Mouse (Mus musculus) midbrain, postnatal 0 days (tissue): Measurements from ENCODE around the gene Cers6. TPM values are rescaled to one million over a fixed set of nuclear protein-coding genes. Genes with fewer than 3 reads are reported as not detected.

Experiments
- ATAC-seq: fragments of 200-750 bp; cut with Nextera tagmentation; 2 replicates; pipeline ENCODE4 v1.8.0; 2017; ENCODE audit warnings: moderate number of reproducible peaks, mild to moderate bottlenecking, moderate TSS enrichment, moderate library complexity; ENCODE audit not compliant: low FRiP score
- DNase-seq: peaks from one replicate; pipeline ENCODE4 v3.0.0-alpha.2; 2015; ENCODE audit warnings: low spot score
- H3K27ac ChIP-seq: fragments of 300-500 bp; sonication (generic); 2 replicates; pipeline ENCODE4 v1.5.1; 2014; ENCODE audit warnings: low read depth, mild to moderate bottlenecking, low read length, mixed read lengths
- H3K27me3 ChIP-seq: fragments of 300-500 bp; sonication (generic); 2 replicates; pipeline ENCODE4 v1.6.1; 2014; ENCODE audit warnings: low read length, control low read depth, mixed read lengths; ENCODE audit not compliant: insufficient read depth
- H3K36me3 ChIP-seq: fragments of 300-500 bp; sonication (generic); 2 replicates; pipeline ENCODE4 v1.6.1; 2014; ENCODE audit warnings: low read length, control low read depth, mixed read lengths; ENCODE audit not compliant: insufficient read depth
- H3K4me1 ChIP-seq: fragments of 300-500 bp; sonication (generic); 2 replicates; pipeline ENCODE4 v1.6.1; 2014; ENCODE audit warnings: mild to moderate bottlenecking, control low read depth, antibody characterized with exemption, low read length, mixed read lengths; ENCODE audit not compliant: insufficient read depth
- H3K4me2 ChIP-seq: fragments of 300-500 bp; sonication (generic); 2 replicates; pipeline ENCODE4 v1.6.1; 2014; ENCODE audit warnings: low read depth, mild to moderate bottlenecking, low read length, mixed read lengths; ENCODE audit not compliant: poor library complexity, severe bottlenecking
- H3K4me3 ChIP-seq: fragments of 300-500 bp; sonication (generic); 2 replicates; pipeline ENCODE4 v1.5.1; 2014; ENCODE audit warnings: low read depth, mild to moderate bottlenecking, low read length, moderate library complexity
- H3K9ac ChIP-seq: fragments of 300-500 bp; sonication (generic); replicated peaks from 2 replicates; pipeline ENCODE4 v1.6.1; 2014; ENCODE audit warnings: mild to moderate bottlenecking, low read length, moderate library complexity, mixed read lengths; ENCODE audit not compliant: poor library complexity, severe bottlenecking
- H3K9me3 ChIP-seq: fragments of 300-500 bp; sonication (generic); 2 replicates; pipeline ENCODE4 v1.6.1; 2016; ENCODE audit warnings: low read length, control low read depth
- CTCF ChIP-seq: IDR thresholded peaks from 2 replicates; pipeline ENCODE4 v1.5.1; 2016; ENCODE audit warnings: antibody characterized with exemption, mild to moderate bottlenecking
- WGBS: fragments of 180-500 bp; shearing (Covaris S2); extraction: QIAGEN DNeasy Blood & Tissue Kit; methylation state at CpG from one replicate; pipeline ENCODE4 v1.1.7; 2014; 5-methylcytosine and 5-hydroxymethylcytosine counted together
- polyA plus RNA-seq: library from polyadenylated mRNA; unstranded; fragments of >200 nt; fragmentation: Nextera tagmentation; extraction: Ambion mirVana; gene quantifications from 2 replicates; pipeline ENCODE4 v1.2.1, GENCODE M21; 2015
- total RNA-seq: library from RNA; depleted of rRNA; stranded (reverse); fragments of >200 nt; gene quantifications from 2 replicates; pipeline ENCODE4 v1.2.3, GENCODE M21; 2014

Gene Cers6
- total and polyA plus RNA-seq, 2 experiments from 2014 or later, result 29.8 to 57.1 TPM

DNA sequence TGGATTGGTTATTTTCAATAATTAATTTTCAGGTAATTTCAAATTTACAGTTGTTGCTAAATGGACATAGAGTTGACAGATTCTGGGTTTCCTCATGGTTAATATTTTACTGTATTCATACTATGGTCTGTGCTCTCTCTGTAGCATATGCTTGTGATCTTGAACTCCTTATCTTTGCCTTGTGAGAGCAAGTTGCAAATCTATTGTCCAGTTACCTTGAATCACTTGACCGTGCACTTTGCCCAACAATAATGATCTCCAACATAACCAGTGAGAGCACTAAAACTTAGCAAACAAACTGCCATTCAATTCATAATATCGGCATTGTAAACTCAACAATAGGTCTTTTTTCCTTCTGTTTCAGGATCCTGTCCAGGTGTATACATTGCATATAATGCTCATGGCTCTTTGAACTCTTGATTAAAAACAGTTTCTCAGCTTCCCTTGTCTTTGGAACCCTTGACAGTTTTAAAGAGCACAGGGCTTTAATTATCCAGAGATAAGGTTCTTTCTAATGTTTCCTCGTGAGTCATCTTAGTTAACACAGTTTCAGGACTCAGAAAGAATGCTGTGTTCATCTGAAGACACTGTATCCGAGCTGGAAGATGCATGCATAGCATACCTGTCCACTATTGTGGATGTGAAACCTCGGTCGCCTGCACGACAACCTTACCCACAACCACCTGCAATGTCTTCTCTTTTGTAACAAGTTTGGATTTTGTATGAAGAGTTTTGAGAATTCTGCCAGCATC, 38.7 kb downstream of the Cers6 start:
- Histone ChIP-seq H3K4me2 (no peak overlapping the region), H3K4me3 (no peak overlapping the region), H3K27me3 (no peaks in the 10 kb centered on the region), H3K9ac (no peak overlapping the region), H3K4me1 (0 out of 2 replicates have a peak, but pooled peaks cover 5% of the 10 kb centered on the region), H3K9me3 (no peaks in the 10 kb centered on the region), H3K36me3 (no peaks in the 10 kb centered on the region), H3K27ac (no peak overlapping the region)
- DNase-seq (no peak), ATAC-seq (no peak)
- TF ChIP-seq CTCF, result no peak
- WGBS, result 93% methylated on average over 7 of the region's 7 CpGs

DNA sequence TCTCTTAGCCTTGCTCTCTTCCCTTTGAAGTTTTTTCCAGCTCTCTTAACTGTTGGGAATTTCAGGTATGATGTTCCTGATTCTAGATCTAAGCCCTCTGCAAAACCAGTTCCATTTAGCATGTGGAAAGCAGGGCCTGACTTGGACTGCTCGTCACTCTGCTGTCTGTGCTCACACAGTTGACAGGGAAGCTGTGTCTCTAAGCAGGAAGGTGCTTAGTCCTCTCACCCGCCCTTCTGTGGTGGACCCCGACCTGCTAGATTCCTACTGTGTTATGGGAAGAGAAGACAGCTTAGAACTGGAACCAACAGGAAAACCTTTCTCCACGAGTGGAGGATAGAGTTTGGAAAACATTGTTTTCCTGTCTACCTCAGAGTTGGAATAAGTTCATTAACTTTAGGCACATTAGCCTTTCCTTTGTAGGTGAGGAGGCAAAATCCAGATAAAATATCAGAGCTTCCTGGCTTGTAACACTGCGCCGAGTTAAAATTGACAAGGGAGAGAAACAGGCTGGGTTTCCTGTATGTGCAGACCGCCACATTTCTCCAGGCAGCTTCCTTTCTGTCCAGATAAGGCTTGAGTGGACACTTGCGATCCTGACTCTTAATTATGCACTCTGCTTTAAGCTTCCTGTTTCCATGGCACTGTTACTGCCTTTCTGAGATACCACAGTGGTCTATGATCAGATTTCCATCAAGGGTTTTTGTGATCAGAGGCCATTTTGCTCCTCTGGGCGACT, 39.6 kb downstream of the Cers6 start:
- Histone ChIP-seq H3K27me3 (no peaks in the 10 kb centered on the region), H3K4me3 (no peak overlapping the region), H3K36me3 (no peaks in the 10 kb centered on the region), H3K4me2 (no peak overlapping the region), H3K27ac (no peak overlapping the region), H3K4me1 (0 out of 2 replicates have a peak, but pooled peaks cover 5% of the 10 kb centered on the region), H3K9me3 (no peaks in the 10 kb centered on the region), H3K9ac (no peak overlapping the region)
- 78% methylated on average over 9 of the region's 9 CpGs for WGBS
- TF ChIP-seq CTCF, result no peak
- ATAC-seq, result no peak
- no peak for DNase-seq

DNA sequence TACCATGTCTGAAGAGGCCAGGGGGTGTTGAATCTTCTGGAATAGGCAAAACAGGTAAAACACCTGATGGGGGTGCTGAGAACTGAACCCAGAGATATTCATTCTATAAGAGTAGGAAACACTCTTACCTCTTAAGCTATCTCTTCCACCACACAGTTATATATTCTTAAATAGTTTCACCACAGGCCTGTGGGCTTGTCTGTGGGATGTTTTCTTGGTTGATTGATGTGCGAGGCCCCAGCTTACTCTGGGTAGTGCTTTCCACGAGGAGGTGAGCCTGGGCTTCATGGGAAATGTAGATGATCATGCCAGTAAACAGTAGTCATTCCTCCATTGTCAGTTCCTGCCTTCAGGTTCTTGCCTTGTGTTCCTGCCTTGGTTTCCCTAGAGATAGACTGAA, 40.5 kb downstream of the Cers6 start:
- Histone ChIP-seq H3K27me3 (no peaks in the 10 kb centered on the region), H3K9ac (no peak overlapping the region), H3K36me3 (no peaks in the 10 kb centered on the region), H3K4me2 (no peak overlapping the region), H3K4me1 (0 out of 2 replicates have a peak, but pooled peaks cover 2% of the 10 kb centered on the region), H3K27ac (no peak overlapping the region), H3K9me3 (no peaks in the 10 kb centered on the region), H3K4me3 (no peak overlapping the region)
- DNase-seq (no peak), ATAC-seq (no peak)
- no peak for TF ChIP-seq CTCF
- WGBS, result 95% methylated on average over 2 of the region's 2 CpGs

DNA sequence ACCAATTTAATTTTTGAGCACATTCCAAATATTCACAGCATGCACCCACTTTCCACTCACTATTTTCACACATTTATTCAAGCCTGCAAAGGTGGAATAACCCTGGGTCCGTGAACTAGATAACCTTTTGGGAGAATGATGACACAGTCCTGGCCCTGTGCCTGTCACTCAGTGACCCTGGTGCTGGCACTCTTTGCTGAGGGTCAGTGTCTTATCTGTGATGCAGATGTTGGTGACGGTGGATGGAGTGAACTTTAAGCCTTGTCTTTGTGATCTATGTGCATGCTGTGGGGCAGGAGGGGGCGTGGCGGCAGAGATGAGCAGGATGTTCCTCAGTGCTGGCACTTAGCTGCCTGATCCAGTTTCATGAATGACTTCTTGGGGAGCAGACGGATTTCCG, 41.3 kb downstream of the Cers6 start:
- H3K9me3 ChIP-seq, result no peaks in the 10 kb centered on the region
- H3K4me3 ChIP-seq, result no peak overlapping the region
- WGBS, result 78% methylated on average over 6 of the region's 6 CpGs
- H3K27me3 ChIP-seq, result no peaks in the 10 kb centered on the region
- no peaks in the 10 kb centered on the region for H3K4me1 ChIP-seq
- H3K4me2 ChIP-seq, result no peak overlapping the region
- H3K27ac ChIP-seq, result no peak overlapping the region
- no peak overlapping the region for H3K9ac ChIP-seq
- TF ChIP-seq CTCF, result no peak
- no peaks in the 10 kb centered on the region for H3K36me3 ChIP-seq
- no peak for DNase-seq
- no peak for ATAC-seq

DNA sequence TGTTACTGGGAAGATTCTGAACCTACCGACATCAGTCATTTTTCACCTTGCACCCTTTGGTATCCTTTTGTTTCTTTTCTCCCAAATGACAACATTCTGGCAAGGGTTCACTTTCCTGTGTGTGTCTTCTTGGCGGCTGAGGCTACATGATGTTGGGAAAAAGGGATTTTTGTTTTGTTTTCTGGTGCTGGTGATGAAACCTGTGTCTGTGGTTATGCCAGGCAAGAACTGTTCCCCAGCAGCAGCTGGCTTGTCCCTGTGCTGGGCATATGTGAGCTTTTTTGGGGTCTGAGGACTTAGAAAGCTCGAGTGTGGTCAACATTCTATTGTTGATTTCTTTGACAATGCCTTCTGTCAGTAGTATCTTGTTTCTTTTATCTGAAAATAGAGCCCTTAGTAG, 45.7 kb downstream of the Cers6 start:
- H3K9ac ChIP-seq, result no peak overlapping the region
- no peak overlapping the region for H3K27ac ChIP-seq
- no peak overlapping the region for H3K4me3 ChIP-seq
- TF ChIP-seq CTCF, result no peak
- no peak overlapping the region for H3K4me2 ChIP-seq
- WGBS, result 88% methylated on average over 3 of the region's 3 CpGs
- H3K9me3 ChIP-seq, result no peaks in the 10 kb centered on the region
- no peaks in the 10 kb centered on the region for H3K4me1 ChIP-seq
- no peaks in the 10 kb centered on the region for H3K36me3 ChIP-seq
- no peak for ATAC-seq
- no peaks in the 10 kb centered on the region for H3K27me3 ChIP-seq
- DNase-seq, result no peak

DNA sequence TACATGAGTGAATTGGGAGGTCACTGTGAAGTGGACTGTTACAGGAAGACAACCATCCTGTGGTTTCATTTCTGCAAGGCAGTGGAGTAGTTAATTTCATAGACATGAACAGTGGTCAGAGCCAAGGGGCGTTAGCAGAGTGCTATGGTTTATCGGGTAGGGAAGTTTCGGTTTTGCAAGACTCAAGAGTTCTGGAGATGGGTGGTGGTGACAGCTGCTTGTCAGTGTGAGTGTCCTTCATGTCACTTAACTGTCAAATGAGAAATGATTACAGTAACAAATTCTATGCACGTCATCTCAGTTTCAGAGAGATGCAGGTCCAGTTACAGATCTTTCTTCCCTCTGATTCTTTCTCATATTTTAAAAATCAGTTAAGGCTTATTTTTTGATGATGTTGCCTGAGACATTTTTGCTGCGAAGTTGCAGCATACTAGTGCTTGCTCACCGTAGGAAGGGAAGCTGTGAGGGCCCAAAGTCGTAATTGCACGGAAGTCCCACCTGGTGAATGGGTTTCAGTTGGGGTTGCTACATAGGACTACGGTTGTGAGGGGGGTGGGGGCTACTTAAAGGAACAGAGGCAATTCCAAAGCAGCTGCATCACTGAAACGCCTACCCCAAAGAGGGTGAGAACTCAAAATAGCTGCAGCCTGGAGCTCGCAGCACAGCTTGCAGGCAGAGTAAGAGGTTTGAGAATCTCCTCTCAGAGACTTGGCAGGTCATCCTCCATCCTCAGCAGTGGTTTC, 46.7 kb downstream of the Cers6 start:
- WGBS, result 79% methylated on average over 11 of the region's 11 CpGs
- no peak overlapping the region for H3K9ac ChIP-seq
- no peak overlapping the region for H3K4me3 ChIP-seq
- no peak overlapping the region for H3K27ac ChIP-seq
- DNase-seq (no peak), ATAC-seq (no peak)
- H3K4me2 ChIP-seq, result no peak overlapping the region
- H3K9me3 ChIP-seq, result no peaks in the 10 kb centered on the region
- H3K36me3 ChIP-seq, result no peaks in the 10 kb centered on the region
- TF ChIP-seq CTCF, result no peak
- no peaks in the 10 kb centered on the region for H3K4me1 ChIP-seq
- no peaks in the 10 kb centered on the region for H3K27me3 ChIP-seq
